Mouse (Mus musculus) midbrain, embryonic 16.5 days (tissue): Measurements from ENCODE around the gene Dip2b. TPM values are rescaled to one million over a fixed set of nuclear protein-coding genes. Genes with fewer than 3 reads are reported as not detected.

Experiments
- ATAC-seq: fragments of 200-750 bp; cut with Nextera tagmentation; 2 replicates; pipeline ENCODE4 v1.8.0; 2017; ENCODE audit warnings: moderate TSS enrichment
- H3K27ac ChIP-seq: fragments of 300-500 bp; sonication (generic); 2 replicates; pipeline ENCODE4 v1.5.1; 2014; ENCODE audit warnings: mild to moderate bottlenecking, low read length, mixed read lengths
- H3K27me3 ChIP-seq: fragments of 300-500 bp; sonication (generic); 2 replicates; pipeline ENCODE4 v1.6.1; 2014; ENCODE audit warnings: low read depth, low read length, mixed read lengths; ENCODE audit not compliant: control insufficient read depth, insufficient read depth
- H3K36me3 ChIP-seq: fragments of 300-500 bp; sonication (generic); 2 replicates; pipeline ENCODE4 v1.6.1; 2014; ENCODE audit warnings: mild to moderate bottlenecking, low read length, moderate library complexity, mixed read lengths; ENCODE audit not compliant: control insufficient read depth, insufficient read depth
- H3K4me1 ChIP-seq: fragments of 300-500 bp; sonication (generic); 2 replicates; pipeline ENCODE4 v1.6.1; 2014; ENCODE audit warnings: mild to moderate bottlenecking, low read length, mixed read lengths; ENCODE audit not compliant: control insufficient read depth, insufficient read depth
- H3K4me2 ChIP-seq: fragments of 300-500 bp; sonication (generic); 2 replicates; pipeline ENCODE4 v1.6.1; 2014; ENCODE audit warnings: mild to moderate bottlenecking, low read length, mixed read lengths
- H3K4me3 ChIP-seq: fragments of 300-500 bp; sonication (generic); 2 replicates; pipeline ENCODE4 v1.5.1; 2014; ENCODE audit warnings: low read depth, mild to moderate bottlenecking, low read length, moderate library complexity, mixed read lengths
- H3K9ac ChIP-seq: fragments of 300-500 bp; sonication (generic); 2 replicates; pipeline ENCODE4 v1.6.1; 2014; ENCODE audit warnings: low read depth, low read length, mixed read lengths
- H3K9me3 ChIP-seq: fragments of 300-500 bp; sonication (generic); replicated peaks from 2 replicates; pipeline ENCODE4 v1.6.1; 2014; ENCODE audit warnings: mild to moderate bottlenecking, low read length, mixed read lengths; ENCODE audit not compliant: control insufficient read depth, poor library complexity, severe bottlenecking
- WGBS: fragments of 180-500 bp; shearing (Covaris S2); extraction: QIAGEN DNeasy Blood & Tissue Kit; methylation state at CpG from one replicate; pipeline ENCODE4 v1.1.7; 2014; 5-methylcytosine and 5-hydroxymethylcytosine counted together
- polyA plus RNA-seq: library from polyadenylated mRNA; unstranded; fragments of >200 nt; fragmentation: Nextera tagmentation; extraction: Ambion mirVana; gene quantifications from 2 replicates; pipeline ENCODE4 v1.2.1, GENCODE M21; 2015

The Dip2b gene
- polyA plus RNA-seq, 1 experiment from 2014 or later, result 16.5 TPM

DNA sequence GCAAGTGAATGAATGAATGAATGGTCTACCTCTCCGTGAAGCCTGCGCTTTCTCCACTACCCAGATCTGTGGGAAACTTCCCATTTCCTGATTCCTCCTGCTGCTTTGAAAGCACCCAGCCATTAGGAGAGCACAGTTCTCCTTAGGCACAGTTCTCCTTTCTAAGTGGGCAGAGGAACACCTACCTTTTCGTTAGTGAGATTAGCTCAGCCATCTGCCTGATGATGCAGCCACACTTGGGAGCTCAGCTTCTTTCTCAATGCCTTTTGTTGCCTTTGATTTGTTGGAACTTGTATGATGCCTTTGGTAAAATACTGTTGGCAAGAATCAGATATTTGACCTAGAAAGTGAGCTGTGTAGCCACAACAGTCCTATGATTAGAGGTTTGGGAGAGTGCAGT is 71.5 kb downstream of the Dip2b start:
- H3K36me3 ChIP-seq, result no peaks in the 10 kb centered on the region
- no peak overlapping the region for H3K9ac ChIP-seq
- H3K9me3 ChIP-seq, result no peaks in the 10 kb centered on the region
- no peak overlapping the region for H3K4me3 ChIP-seq
- H3K27ac ChIP-seq, result no peak overlapping the region
- peaks cover 10% of the 10 kb centered on the region; the same call in 1 of the 2 replicates for H3K4me1 ChIP-seq
- no peaks in the 10 kb centered on the region for H3K27me3 ChIP-seq
- no peak for ATAC-seq
- H3K4me2 ChIP-seq, result no peak overlapping the region
- 84% methylated on average over 3 of the region's 3 CpGs for WGBS

DNA sequence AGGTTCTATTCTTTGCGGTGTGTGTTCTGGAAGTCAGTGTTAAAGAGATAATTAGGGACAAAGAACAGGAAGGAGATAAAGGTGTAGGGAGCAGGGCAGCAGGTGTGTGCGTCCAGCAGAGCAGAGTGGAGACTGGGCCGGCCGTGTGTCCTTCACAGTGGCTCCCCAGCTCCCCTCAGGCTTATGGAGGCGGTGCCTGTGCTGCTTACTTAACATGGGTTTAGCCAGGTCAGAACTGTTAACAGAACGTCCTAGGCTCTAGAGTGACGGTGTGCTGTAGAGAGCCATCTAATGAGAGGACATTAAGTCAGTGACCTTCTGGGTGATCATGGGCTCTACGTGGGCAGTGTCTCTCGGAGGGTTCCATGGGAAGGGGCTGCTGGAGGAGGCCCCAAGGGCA is 73.4 kb downstream of the Dip2b start:
- ATAC-seq, result no peak

DNA sequence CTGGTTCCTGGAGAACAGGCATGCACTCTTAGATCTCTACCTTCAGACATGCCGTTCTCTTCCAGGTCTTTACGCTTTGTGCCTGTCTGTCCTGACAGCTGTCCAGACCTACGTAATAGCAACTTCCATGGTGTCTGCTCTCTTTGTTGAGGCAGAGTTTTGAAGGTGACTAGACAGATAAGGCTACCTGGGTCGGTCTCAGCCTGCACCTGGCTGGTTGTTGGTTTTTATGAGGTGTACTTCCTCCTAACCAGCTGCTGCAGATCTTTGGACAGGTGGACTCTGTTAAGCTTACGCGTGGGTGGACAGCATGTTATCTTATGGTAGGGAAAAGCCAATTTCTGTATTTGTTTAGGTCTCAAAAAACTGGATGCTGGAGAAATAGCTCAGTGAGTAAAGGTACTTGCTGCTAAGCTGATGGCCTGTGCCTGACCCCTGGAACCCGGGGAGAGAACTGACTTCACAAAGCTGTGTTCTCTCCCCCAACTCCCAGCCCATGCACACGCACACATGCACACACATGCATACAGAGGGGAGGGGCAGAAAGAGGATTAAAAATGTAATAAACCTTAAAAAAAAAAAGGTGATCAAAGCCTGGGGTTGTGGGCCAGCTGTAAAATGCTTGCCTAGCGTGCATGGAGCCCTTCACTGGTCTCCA is 74.0 kb downstream of the Dip2b start:
- ATAC-seq, result no peak
- H3K36me3 ChIP-seq, result no peaks in the 10 kb centered on the region
- 87% methylated on average over 9 of the region's 9 CpGs for WGBS
- H3K4me3 ChIP-seq, result no peak overlapping the region
- no peaks in the 10 kb centered on the region for H3K9me3 ChIP-seq
- peaks cover 10% of the 10 kb centered on the region; the same call in 1 of the 2 replicates for H3K4me1 ChIP-seq
- H3K27me3 ChIP-seq, result no peaks in the 10 kb centered on the region
- no peak overlapping the region for H3K4me2 ChIP-seq
- H3K9ac ChIP-seq, result no peak overlapping the region
- H3K27ac ChIP-seq, result no peak overlapping the region

More for the DNA sequence above, 73.4 kb downstream of the Dip2b start:
- no peak overlapping the region for H3K4me3 ChIP-seq
- no peaks in the 10 kb centered on the region for H3K36me3 ChIP-seq
- no peaks in the 10 kb centered on the region for H3K9me3 ChIP-seq
- peaks cover 10% of the 10 kb centered on the region; the same call in 1 of the 2 replicates for H3K4me1 ChIP-seq
- H3K27me3 ChIP-seq, result no peaks in the 10 kb centered on the region
- 74% methylated on average over 9 of the region's 9 CpGs for WGBS
- no peak overlapping the region for H3K27ac ChIP-seq
- no peak overlapping the region for H3K9ac ChIP-seq
- no peak overlapping the region for H3K4me2 ChIP-seq

DNA sequence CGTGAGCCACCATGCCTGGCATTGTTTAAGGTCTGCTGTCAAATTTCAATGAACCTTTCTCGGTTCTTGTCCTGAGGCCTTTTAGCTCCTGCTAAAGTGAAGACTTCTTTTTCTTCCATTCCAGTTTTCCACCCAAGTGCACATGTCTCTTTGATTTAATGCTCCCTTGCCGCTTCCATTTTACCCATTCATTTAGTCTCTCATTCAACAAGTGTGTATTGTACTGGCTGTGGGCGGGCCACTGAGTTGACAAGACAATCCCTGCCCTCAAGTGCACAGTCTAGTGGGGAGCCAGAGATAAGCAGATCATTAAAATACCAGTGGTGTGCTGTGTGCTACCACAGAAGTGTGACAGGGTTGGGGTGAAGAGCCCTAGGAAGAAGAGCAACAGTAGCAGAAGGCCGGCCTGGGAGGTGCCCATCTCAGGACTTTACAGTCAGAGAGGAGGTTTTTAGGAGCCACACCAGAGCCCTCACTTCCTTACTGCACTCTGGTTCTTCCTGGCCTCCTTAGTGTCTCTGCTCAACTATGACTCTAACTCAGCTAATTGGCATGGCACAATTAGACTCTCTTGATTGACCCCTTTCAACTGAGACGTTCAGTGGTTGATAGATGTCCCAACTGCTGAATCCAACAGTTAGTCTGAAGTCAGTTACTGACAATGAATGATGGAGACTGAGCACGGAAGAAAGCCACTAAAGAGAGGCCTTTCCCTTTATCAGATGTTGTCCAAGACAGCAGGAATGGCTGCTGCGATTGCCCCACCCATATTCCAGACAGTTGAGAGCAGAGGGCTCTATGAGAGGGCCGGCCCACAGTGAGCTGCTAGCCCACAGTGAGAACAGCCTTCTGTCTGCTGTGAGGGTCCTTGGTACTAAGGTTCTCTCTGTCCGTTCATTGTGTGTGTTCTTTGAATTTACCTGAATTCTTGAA is 75.1 kb downstream of the Dip2b start:
- Histone ChIP-seq H3K27me3 (no peaks in the 10 kb centered on the region), H3K4me2 (no peak overlapping the region), H3K36me3 (no peaks in the 10 kb centered on the region), H3K4me3 (no peak overlapping the region), H3K9me3 (no peaks in the 10 kb centered on the region), H3K9ac (no peak overlapping the region), H3K4me1 (peaks cover 10% of the 10 kb centered on the region; the same call in 1 of the 2 replicates), H3K27ac (no peak overlapping the region)
- 0 out of 2 replicates have a peak, but pooled peaks have one; percentile 25 for ATAC-seq
- whole genome bisulfite sequencing, result 43% methylated on average over 10 of the region's 10 CpGs

DNA sequence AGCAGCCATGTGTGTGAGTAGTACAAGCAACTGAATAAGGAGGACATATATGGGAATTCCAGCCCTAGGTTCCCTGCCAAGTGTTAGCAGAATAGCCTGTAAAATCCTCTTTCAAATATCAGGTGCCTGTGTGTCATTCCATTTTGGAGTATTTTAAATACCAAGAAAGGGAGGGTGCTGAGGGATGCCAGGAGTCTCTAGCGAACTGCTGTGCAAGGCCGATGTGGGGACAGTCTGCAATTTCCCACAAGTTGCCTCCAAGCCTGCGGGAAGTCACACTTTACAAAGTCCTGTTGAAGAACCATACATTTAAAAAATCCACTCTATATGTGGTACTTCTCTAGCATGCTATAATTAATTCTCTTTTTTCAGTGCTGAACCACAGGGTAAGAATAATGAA is 77.0 kb downstream of the Dip2b start:
- Histone ChIP-seq H3K27ac (no peak overlapping the region), H3K4me2 (no peak overlapping the region), H3K9me3 (no peaks in the 10 kb centered on the region), H3K4me1 (peaks cover 10% of the 10 kb centered on the region; the same call in 1 of the 2 replicates), H3K9ac (no peak overlapping the region), H3K4me3 (no peak overlapping the region), H3K27me3 (no peaks in the 10 kb centered on the region), H3K36me3 (no peaks in the 10 kb centered on the region)
- 94% methylated on average over 3 of the region's 3 CpGs for WGBS
- no peak for ATAC-seq

DNA sequence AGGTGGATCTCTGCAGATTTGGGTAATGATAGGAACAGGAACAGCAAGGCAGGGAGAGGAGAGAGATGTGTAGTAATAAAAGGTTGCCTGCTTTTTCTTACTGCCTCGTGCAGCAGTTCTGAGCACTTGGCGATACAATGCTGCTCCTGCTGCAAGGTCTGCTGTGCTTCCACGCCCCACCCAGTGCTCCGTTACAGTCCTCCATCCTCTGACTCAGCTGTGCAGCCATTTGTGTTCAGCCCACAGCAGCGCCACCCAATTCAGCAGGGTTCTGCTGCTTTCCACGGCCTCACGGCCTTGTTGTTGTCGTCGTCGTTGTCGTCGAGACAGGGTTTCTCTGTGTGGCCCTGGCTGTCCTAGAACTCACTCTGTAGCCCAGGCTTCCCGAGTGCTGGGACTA is 77.9 kb downstream of the Dip2b start:
- H3K27me3 ChIP-seq, result no peaks in the 10 kb centered on the region
- H3K36me3 ChIP-seq, result no peaks in the 10 kb centered on the region
- H3K4me1 ChIP-seq, result peaks cover 10% of the 10 kb centered on the region; the same call in 1 of the 2 replicates
- no peak overlapping the region for H3K27ac ChIP-seq
- WGBS, result 89% methylated on average over 13 of the region's 13 CpGs
- no peak overlapping the region for H3K9ac ChIP-seq
- H3K4me3 ChIP-seq, result no peak overlapping the region
- ATAC-seq, result no peak
- no peaks in the 10 kb centered on the region for H3K9me3 ChIP-seq
- no peak overlapping the region for H3K4me2 ChIP-seq

DNA sequence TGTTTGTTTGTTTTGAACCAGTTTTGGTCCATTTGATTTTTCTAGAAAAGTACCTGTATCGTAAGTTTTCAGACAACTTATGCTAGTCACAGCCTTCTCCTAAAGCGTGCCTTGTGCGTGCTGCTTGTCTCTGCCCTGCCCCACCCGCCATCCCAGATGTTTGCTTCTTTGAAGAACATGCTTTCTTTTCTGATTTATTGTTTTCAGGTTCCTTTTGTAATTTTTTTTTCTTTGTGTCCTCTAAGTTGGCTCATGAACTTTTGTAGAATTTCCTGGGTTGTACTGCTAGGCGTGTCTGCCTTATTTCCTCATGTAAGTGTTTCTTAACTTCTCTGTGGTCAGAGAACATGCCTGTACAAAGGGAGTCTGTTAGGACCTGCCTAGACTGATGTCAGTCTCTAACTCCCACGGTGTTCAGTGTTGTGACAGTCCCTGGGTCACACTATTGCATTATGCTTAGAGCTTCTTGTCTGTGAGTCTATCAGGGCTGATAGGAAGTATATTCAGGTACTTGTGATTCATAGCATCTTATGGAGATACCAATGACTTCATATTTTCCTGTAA is 80.8 kb downstream of the Dip2b start:
- no peaks in the 10 kb centered on the region for H3K4me1 ChIP-seq
- H3K9me3 ChIP-seq, result no peaks in the 10 kb centered on the region
- ATAC-seq, result no peak
- H3K36me3 ChIP-seq, result no peaks in the 10 kb centered on the region
- no peak overlapping the region for H3K9ac ChIP-seq
- no peak overlapping the region for H3K4me2 ChIP-seq
- H3K27ac ChIP-seq, result no peak overlapping the region
- no peaks in the 10 kb centered on the region for H3K27me3 ChIP-seq
- WGBS, result 89% methylated on average over 6 of the region's 6 CpGs
- H3K4me3 ChIP-seq, result no peak overlapping the region

DNA sequence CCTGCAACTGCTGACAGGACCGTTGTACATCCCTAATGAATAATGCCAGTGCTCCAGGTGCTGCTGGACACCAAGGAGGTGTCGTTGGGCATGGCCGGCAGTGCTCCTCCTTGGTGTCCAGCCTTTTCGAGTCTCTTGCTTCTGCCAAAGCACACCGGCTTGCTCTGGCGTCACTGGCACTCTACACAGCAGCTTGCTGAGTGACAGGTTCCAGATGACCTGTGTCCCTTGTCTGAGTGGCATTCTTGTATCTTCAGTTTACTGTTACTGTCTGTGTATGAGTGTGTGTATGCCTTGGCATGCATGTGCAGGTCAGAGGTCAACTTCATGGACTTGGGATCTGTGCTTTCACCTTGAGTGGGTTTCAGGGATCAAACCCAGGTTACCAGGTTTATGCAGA is 83.0 kb downstream of the Dip2b start:
- WGBS, result 88% methylated on average over 6 of the region's 6 CpGs
- no peak overlapping the region for H3K9ac ChIP-seq
- no peak overlapping the region for H3K27ac ChIP-seq
- H3K4me2 ChIP-seq, result no peak overlapping the region
- peaks cover 5% of the 10 kb centered on the region for H3K4me1 ChIP-seq
- H3K36me3 ChIP-seq, result no peaks in the 10 kb centered on the region
- H3K27me3 ChIP-seq, result no peaks in the 10 kb centered on the region
- no peaks in the 10 kb centered on the region for H3K9me3 ChIP-seq
- no peak for ATAC-seq
- no peak overlapping the region for H3K4me3 ChIP-seq

DNA sequence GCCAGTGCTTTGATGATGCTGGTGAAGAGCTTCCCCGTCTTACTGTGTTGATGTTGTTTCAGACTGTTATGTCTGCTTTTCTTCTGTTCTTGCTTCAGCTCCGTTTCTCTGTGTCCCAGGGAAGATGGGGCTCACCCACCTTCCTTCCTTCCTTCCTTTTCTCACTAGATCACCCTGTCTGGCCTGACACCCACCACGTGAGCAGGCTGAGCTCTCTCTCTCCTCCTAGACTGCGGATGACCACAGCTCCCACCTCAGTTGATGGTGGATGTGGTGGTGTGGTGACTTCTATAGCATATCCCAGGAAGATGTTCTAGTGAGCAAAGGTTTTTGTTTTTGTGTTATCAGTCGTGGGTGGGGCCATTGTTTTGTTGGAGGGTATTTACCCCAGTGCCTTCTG is 85.4 kb downstream of the Dip2b start:
- Histone ChIP-seq H3K4me1 (peaks cover 10% of the 10 kb centered on the region), H3K4me2 (no peak overlapping the region), H3K27me3 (no peaks in the 10 kb centered on the region), H3K9ac (no peak overlapping the region), H3K27ac (no peak overlapping the region), H3K9me3 (no peaks in the 10 kb centered on the region), H3K36me3 (no peaks in the 10 kb centered on the region), H3K4me3 (no peak overlapping the region)
- no peak for ATAC-seq
- 65% methylated on average over 5 of the region's 5 CpGs for WGBS
